Mouse (Mus musculus) 3134 (cell line): ENCODE measurements around the gene Cutal.
"Not testable (repeated sequence)": the region's sequence is repeated elsewhere in the genome, so short reads cannot be mapped to it uniquely, and the experiment has no call there.

Experiments
- DNase-seq: peaks from one replicate; pipeline ENCODE4 v3.0.0-alpha.2; 2011; ENCODE audit warnings: low spot score; ENCODE audit not compliant: insufficient read length; ENCODE audit errors: extremely low read depth

Gene Cutal

DNA sequence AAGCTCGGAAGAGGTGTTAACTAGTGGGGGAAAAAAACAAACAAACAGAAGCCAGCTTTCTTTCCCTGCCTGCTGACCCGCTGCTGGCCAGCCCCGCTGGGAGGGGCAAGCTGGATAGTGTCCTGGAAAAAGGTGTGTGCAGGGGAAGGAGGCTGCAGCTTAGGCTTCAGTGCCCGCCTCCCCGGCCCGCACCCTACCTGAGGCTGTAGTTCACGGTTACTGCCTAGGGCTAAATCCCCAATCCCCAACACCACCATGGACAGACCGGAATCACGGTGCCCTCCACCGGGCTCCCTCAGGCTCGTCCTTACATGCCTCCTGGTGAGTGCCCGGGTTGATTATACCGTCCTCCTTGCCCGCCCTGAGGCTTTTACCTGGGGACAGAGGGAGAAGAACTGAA, at the start of gene Cutal:
Cutal (plus strand) TSS at position 126 of the 400 bp plus-strand sequence.
- DNase-seq = no peak

- DNase-seq = peak; percentile 97
Observed at GRCm38 (mm10) chr2:34825827-34826459, 48.3 kb upstream of the Cutal start, which contains the start of gene Fbxw2. TSS of gene Fbxw2 (minus strand) at chr2:34826311.

- DNase-seq = no peak
Observed at GRCm38 (mm10) chr2:34826460-34827231, 47.5 kb upstream of the Cutal start.

- DNase-seq = no peak
Observed at GRCm38 (mm10) chr2:34827591-34827990, 46.6 kb upstream of the Cutal start.

DNA sequence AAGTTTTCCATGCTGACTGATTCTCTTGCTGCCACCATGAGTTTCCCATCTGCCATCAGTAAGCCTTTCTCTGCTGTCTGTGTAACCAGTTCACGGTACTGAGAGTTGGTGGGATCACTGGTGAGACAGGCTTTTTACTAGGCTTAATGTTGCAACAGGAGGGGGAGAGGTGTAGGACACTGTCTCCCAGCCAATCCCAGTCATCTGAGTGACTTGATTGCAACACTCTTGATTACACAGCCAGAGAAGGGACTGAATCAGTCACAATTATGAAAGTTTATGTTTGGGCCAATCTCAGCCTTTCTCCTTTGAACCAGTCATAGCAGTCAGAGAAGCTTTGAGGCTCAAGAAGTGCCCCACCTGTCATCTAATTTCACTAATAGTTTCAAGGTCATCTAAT, 46.2 kb upstream of the Cutal start:
- DNase-seq = no peak

DNA sequence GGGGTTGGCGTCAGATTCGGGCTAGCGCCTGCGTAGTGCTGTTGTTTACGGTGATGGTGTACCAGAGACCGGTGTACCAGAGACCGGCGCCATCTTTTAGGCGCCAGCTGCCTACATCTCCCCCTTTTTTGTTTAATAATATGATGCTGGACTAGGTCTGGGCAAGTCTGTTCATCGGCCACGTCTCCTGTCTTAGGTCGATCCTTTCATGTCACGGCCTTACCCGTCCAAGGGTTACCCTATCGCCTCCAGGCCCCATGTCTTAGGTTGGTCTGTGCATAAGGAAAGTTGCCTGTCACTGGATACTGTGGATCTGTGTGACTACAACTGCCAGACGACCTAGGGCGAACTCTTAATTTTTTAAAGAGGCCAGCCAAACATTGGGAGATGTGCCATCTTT, 44.1 kb upstream of the Cutal start:
- DNase-seq = not testable (repeated sequence)

GRCm38 (mm10) chr2:34832766-34833457, 41.3 kb upstream of the Cutal start, which contains the start of gene Gm34653:
TSS of gene Gm34653 (plus strand) at chr2:34833007.
- DNase-seq = not testable (repeated sequence)

GRCm38 (mm10) chr2:34833624-34834023, 40.6 kb upstream of the Cutal start:
- no peak for DNase-seq

GRCm38 (mm10) chr2:34835669-34836068, 38.5 kb upstream of the Cutal start:
- DNase-seq = no peak

DNA sequence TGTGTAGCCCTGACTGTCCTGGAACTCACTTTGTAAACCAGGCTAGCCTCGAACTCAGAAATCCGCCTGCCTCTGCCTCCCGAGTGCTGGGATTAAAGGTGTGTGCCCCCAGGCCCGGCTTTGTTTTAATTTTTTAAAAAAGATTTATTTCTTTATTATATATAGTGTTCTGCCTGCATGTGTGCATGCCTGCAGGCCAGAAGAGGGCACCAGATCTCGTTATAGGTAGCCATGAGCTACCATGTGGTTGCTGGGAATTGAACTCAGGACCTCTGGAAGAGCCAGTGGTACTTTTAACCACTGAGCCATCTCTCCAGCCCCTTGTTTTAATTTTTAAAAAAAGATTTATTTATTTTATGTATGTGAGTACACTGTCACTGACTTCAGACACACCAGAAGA, 34.1 kb upstream of the Cutal start:
- DNase-seq = not testable (repeated sequence)

DNA sequence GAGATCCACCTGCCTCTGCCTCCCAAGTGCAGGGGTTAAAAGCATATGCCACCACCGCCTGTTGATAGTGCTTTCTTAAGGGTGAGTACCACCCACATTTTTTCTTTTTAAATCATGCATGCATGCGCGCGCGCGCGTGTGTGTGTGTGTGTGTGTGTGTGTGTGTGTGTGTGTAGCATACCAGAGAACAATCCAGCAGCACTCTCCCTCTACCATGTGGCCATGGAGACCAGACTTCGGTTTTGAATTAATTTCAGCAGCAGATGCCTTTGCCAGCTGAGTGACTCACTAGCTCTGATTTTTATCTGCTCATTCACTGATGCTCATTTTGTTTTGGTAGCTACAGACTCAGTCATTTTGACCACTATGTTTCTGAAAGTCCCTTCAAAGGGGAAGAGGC, 32.5 kb upstream of the Cutal start:
- DNase-seq = no peak

- peak; percentile 55 for DNase-seq
Observed at GRCm38 (mm10) chr2:34843211-34843939, 30.8 kb upstream of the Cutal start.

- no peak for DNase-seq
Observed at GRCm38 (mm10) chr2:34847702-34848101, 26.5 kb upstream of the Cutal start.

DNA sequence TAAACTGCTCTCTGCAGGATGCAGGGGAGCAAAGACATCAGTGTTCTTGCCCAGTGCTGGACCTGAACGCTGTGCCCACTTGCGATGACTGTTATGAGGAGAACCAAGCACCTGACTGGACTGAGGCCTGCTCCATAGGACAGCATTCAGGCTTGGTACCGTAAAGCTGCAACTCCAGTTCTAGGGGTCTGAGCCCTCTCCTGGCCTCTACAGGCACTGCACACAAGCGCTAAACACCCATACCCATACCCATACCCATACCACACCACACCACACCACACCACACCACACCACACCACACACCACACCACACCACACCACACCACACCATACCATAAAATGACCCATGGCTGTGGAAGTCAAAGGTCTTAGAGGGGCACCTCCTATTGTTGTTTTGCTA, 18.9 kb upstream of the Cutal start:
- DNase-seq = no peak

DNA sequence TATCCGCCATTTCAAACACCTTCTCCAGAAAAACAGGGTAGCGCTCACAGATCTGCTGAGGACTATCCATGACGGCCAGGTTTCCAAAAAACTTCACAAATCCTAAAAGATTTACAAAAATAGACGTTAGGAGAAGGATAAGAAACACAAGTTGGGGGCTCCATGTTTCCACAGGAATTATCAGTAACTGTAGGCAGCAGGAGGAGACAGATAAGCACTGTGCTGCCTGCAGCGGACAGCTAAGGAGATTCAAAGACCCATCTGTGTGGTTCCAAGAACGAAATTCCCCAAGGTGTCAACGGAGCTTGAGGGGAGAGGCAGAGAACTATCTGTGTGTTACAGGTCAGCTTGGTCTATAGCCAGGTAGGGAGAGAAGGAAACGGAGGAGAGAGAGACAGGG, 16.5 kb upstream of the Cutal start:
- no peak for DNase-seq

- DNase-seq = peak; percentile 63
Observed at GRCm38 (mm10) chr2:34869680-34870079, 4.5 kb upstream of the Cutal start.

DNA sequence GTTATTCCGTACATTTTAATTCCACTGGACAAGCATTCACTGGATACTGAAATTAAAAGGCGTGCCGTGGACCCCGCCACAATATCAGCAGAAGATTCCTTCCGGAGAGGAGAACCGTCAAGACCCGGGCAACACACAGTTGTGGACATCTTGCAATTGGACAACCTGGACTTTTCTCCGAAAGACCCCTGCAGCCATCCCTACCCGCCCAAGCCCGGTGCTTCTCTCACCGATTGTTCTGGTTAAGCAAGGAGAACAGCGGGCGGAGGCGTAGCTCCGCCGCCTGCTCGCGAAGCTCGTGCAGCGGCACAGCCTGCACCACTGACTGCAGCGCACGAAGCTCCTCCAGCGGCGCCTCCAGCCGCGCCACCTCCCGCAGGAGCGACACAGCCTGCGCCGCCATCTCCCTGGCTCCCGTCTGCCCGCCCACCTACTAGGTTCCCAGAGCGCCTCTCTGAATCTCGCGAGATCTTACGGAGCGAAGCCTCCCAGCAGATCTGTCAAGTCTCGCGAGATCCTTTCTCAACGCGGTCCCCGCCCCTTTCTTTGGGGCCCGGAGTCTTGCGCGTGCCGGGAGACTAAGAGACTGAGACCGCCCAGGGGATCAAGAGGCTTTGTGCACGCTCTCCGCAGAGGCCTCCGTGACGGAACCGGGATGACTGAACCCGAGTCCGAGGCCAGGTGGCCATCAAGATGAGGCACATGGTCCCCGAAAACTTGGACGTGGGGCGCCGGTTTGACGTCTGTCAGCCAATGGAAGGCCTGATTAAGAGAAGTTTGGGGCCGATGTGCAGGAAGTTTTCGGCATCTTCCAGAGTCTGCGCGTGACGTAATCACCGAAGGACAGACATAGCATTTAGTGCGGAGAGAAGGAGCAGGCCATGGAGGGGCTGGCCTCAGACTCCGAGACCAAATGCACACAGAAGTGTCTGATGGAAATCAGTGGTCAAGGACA, 3.4 kb upstream of the Cutal start:
- DNase-seq = peak; percentile 96

DNA sequence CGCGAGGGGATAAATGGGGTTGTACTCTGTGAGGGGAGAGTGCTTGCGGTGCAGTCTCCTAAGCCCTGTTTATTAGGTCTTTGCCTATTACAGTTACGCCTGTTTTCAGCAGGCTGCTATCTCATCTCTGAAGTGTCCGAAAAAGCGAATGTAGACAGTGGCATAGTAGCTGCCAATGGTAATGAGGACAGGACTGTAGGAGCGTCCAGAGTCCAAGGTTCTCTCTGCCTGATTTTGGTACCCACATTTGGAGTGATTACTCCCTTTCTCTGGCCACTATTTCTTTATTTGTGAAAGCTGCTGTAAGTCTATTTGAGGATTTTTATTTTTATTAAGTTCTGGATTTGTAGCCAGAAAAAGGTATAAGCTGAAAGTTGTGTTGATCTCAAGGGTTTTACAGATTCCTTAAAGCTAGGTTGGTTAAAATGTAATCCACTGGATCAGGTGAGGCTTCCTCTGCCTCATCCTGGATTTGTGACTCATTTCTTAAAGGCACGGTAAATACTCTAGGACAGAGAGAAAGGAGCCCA, 685 bp downstream of the Cutal start, which contains the start of gene Psmd5:
Psmd5 (minus strand) TSS at position 153 of the 530 bp plus-strand sequence.
- DNase-seq = no peak

- DNase-seq = no peak
Observed at GRCm38 (mm10) chr2:34880054-34880453, 5.9 kb downstream of the Cutal start.
